Mouse (Mus musculus) right cerebral cortex, adult 18-20 months (tissue): ENCODE results near the gene Kat2a.

ENCODE experiments used
- DNase-seq: peaks from one replicate; pipeline ENCODE4 v3.0.0; 2022; ENCODE audit warnings: mixed read lengths

Gene Kat2a

GRCm38 (mm10) chr11:100735134-100735865 lies 23.0 kb upstream of the Kat2a start:
- no peak for DNase-seq

- DNase-seq, result no peak
These were observed 18.4 kb upstream of the Kat2a start for GRCm38 (mm10) chr11:100730477-100731205.

- DNase-seq, result no peak
These were observed 17.7 kb upstream of the Kat2a start for GRCm38 (mm10) chr11:100729976-100730375.

- DNase-seq, result no peak
These were observed 16.3 kb upstream of the Kat2a start for GRCm38 (mm10) chr11:100728601-100729000.

- no peak for DNase-seq
These were observed 14.9 kb upstream of the Kat2a start for GRCm38 (mm10) chr11:100727201-100727600.

GRCm38 (mm10) chr11:100724919-100725512 lies 12.8 kb upstream of the Kat2a start:
- no peak for DNase-seq

DNA sequence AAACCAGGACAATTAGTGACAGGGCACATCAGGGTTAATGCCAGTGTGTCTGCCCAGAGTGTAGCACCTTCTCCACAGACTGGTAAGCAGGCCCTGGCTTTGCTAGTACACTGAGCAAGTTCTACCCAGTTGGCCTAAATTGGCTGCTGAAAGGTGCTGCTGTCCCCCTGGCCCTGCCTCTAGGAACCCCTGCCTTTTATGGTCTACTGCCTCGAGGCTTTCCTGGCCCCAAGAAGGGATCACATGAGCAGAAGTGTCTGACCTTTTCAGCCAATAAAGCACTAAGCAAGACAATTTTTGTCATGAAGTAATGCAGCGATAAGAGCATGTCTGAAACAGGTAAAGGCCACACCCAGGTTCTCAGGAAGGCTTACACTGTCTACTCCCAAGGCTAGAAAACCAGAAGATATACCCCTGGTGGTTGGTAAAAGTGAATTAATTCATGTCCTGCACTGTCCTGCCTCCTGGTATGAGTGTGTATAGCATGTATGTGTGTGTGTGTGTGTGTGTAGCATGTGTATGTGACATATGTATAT lies 10.3 kb upstream of the Kat2a start:
- no peak for DNase-seq

GRCm38 (mm10) chr11:100721776-100722492 lies 9.7 kb upstream of the Kat2a start:
- no peak for DNase-seq

DNA sequence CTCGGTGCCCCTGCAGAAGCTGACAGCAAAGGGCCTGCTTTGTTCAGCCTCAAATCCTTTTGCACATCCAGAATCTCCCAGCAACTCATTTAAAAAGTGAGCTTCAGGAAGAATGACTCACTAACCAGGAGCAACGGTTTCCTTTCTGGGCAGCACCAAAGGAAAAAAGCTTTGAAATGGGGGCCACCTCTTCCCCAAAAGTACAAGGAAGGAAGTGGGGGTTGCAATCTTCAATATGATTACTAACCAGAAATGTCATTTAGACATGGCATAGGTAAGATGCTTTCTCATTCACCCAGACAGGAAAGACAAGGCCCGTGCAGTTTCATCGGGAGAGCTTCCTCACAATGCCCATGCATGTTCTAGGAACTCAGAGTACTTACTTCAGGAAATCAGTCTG lies 9.0 kb upstream of the Kat2a start:
- no peak for DNase-seq

DNA sequence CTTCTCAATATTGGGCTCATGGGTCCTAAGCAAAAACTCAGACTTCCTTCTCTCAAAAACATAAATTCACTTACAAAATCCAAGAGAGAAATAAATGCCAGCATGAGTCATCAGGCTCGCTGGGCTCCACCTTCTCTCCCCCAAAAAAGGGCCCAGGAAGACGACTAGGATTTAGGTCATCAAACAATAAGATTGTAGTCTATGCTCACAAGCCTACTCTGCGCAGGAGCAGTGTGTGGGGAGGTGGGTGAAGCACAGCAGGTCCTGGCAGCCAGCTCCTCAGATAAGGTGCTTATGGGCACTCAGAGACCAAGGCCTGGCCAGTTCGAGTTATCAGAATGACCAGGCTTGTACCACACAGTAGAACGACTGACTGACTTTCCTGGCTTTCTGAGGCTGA lies 8.1 kb upstream of the Kat2a start:
- peak; percentile 63 for DNase-seq

- no peak for DNase-seq
These were observed 7.6 kb upstream of the Kat2a start for GRCm38 (mm10) chr11:100719893-100720292.

GRCm38 (mm10) chr11:100719312-100719711 lies 7.0 kb upstream of the Kat2a start:
- peak; percentile 65 for DNase-seq

DNA sequence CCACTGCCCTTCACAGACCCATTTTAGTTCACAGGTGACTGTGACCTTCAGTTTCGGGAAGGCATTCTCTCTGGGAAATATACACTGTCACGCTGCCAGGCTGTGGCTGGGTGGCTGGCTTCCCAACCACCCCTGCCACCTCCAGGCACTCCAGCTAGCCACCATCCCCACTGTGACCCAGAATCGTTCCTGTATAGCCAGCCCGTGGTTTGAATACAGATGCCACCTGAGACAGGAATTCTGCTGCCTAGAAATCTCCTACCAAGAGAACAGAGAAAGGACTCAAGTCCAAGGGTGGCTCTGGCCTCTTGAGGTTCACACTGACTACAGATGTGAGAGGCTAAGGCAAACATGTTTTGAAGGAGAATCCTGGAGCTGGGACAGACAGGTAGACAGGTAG lies 6.6 kb upstream of the Kat2a start:
- DNase-seq, result no peak

- no peak for DNase-seq
These were observed 6.2 kb upstream of the Kat2a start for GRCm38 (mm10) chr11:100718462-100718861.

- peak; percentile 63 for DNase-seq
These were observed 4.4 kb upstream of the Kat2a start for GRCm38 (mm10) chr11:100716649-100717048.

- no peak for DNase-seq
These were observed 2.7 kb upstream of the Kat2a start for GRCm38 (mm10) chr11:100714948-100715347.

GRCm38 (mm10) chr11:100714534-100714915 lies 2.3 kb upstream of the Kat2a start:
- peak; percentile 72 for DNase-seq

- peak; percentile 74 for DNase-seq
These were observed 1.7 kb upstream of the Kat2a start, which contains the start of gene Hspb9 for GRCm38 (mm10) chr11:100713735-100714533. Hspb9 (plus strand) TSS chr11:100713850.

DNA sequence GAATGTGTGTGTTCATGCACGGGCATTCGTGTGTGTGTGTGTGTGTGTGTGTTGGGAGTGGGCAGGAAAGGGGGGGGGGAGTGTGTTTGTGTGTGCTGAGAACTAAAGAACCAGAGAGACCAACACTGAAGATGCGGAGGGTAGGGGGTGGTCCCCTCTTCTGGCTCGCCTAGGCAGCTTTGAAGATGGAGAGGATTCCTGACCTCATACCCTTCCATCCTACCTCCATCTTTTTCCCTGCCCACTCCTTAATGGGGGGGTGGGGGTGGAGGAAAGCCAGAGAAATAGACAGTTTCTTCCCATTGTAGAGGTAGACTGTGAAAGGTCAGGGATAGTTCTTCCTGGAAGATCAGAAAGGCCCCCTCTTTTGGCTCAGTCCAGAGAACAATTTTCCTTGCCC lies 909 bp upstream of the Kat2a start:
- no peak for DNase-seq

- DNase-seq, result no peak
These were observed 1.3 kb downstream of the Kat2a start for GRCm38 (mm10) chr11:100710977-100711376.

DNA sequence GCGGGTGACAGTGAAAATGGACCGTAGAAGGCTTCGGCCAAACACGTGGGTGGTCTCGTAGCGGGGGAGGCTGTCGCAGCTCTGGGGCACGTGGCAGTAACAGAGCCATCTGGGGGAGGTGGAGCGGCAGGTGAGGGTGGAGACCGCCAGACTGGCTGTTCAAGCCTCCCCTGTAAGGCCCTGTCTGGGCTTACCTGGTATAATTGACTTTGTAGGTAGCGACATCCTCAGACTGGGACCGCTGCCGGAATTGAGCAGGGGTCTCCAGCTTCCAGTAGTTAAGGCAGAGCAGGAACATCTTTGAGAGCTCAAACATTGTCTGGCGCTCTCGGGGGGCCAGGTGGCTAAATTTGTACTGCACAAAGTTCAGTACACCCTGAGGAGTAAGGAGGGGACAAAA lies 1.7 kb downstream of the Kat2a start:
- DNase-seq, result no peak

DNA sequence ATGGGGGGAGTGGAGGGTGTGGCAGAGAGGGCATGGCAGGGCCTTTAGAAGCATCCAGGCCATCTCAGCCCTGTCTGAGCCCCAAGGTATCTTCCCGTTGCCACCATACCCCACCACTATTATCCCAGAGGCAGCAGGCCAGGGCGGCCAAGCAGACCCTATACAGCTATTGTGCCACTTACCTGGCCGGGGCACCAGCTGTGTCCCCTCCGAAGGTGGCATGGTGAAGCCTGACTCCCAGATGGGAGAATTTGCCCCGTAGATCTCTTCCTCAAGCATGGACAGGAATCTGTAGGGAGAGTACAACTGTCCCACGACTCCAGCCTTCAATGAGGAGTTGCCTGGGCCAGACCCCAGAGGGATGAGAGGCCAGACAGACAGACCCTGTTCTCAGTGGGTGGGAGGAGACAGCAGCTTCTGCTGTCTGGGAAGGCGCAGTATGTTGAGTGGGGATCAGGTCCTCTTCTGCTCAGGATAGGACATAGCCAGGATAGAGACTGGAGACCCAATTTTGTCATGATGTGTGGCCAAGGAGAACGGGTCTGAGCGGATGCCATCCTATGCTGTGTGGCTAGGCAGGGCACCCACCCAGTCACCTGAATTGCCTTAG lies 3.0 kb downstream of the Kat2a start:
- DNase-seq, result no peak
